Mouse (Mus musculus): ENCODE data around the gene Bcl2l10. TPM values are rescaled to one million over a fixed set of nuclear protein-coding genes. Genes with fewer than 3 reads are reported as not detected.

The Bcl2l10 gene
- polyA plus RNA-seq (2012; rRNA removed; ENCODE audit: low replicate concordance) = 0.90 and 1.3 TPM in 2 replicates

DNA sequence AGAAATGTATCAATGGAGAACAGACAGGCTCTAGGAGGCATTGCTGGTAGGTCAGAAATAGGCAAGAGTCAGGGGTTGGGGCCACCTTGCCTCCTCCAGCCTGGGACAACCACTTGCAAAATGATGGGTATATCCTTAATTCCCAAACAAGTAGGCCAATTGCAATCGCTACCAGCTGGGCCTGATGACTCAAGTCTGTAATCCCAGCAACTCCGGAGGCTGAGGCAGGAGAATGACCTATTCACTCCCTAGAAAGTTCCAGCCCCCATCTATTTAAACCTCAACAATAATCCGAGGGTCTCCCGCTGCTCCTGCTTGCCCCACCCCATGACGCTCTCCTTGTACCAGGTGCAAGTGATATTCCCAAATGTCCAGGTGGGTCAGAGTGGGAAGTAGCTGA is at the start of gene Bcl2l10:
TSS of gene Bcl2l10 (plus strand) at position 301 of the 400 bp plus-strand sequence.

DNA sequence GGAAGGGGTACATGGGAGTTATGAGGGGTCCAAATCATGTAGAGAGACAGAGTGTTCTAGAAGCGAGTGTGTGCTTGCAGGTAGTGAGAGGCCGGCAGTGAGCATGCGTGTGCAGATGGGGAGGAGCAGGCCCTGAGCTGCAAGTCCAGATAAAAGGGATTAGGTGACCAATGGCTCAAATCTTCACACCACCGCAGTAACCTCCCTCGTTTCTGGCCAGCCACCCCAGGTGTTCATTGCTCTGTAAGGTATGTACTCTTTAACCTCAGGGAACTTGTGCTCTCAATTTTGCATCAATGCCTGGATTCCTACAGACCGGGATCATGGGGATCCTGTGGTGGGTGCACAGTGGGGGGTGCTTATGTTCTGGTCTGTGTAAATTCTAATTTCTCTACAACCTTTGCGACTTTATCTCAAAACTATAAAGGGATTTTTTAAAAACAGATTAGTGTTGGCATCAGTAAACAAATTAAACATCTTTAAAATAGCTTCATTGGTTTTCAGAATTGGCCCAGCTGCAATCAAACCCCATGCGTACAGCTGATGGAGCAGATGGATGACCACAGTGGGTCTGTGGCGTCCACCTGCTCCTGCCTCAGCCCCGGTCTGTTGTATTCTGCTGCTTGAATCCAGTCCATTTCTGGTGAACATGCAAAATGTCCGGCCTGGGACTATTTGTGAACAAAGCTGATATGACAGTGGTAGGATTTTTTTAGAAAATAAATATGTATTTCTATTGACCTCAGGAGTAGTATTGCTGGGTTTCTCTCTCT is 41.2 kb upstream of the Bcl2l10 start, which contains the start of gene Gnb5:
TSS of gene Gnb5 (plus strand) at position 163 of the 773 bp plus-strand sequence.

Other genes with a start within 250 kb of the Bcl2l10 start
- 2.7 and 30.9 TPM in 2 replicates for gene Myo5c, start 115.7 kb upstream of the Bcl2l10 start, polyA plus RNA-seq (2012; rRNA removed; ENCODE audit: low replicate concordance)
- gene Gnb5, start 41.5 kb upstream of the Bcl2l10 start, polyA plus RNA-seq (2012; rRNA removed; ENCODE audit: low replicate concordance) = 48.7 and 65.0 TPM in 2 replicates
- gene Mapk6, start 62.2 kb downstream of the Bcl2l10 start, polyA plus RNA-seq (2012; rRNA removed; ENCODE audit: low replicate concordance) = 43.8 and 54.3 TPM in 2 replicates
- gene Leo1, start 93.8 kb downstream of the Bcl2l10 start, polyA plus RNA-seq (2012; rRNA removed; ENCODE audit: low replicate concordance) = 3.5 and 7.1 TPM in 2 replicates
- gene Tmod3, start 211.9 kb downstream of the Bcl2l10 start, polyA plus RNA-seq (2012; rRNA removed; ENCODE audit: low replicate concordance) = 31.6 and 48.1 TPM in 2 replicates

Measured in subcutaneous adipose tissue, adult 2 months (tissue).